ENCODE assay signal across 15 mouse cellular contexts in genomic region chr7:115751083-115751482, GRCm38 (mm10).
DNase-seq lines count a peak whose midpoint lies in the region; ATAC-seq and TF ChIP-seq lines count a peak whose summit lies in the region.
"Had no signal": no experiment of that assay in that cellular context is flagged by ENCODE, and none has a peak within 500 bp of the region (broad histone marks: within the 10 kb centered on the region; RNA-seq: fewer than 3 reads in every experiment).

No protein-coding gene starts in this region.

- no peak overlapping the region for H3K4me2 ChIP-seq in lung, postnatal 0 days (replicated peaks; ENCODE audit: low read depth, low read length)
- H3K4me2 ChIP-seq in forebrain, embryonic 13.5 days, result peak overlapping the region; percentile 42
- H3K4me2 ChIP-seq: liver, embryonic 13.5 days had no signal

- no peak for TF ChIP-seq EP300 in lung, postnatal 0 days (IDR thresholded peaks at IDR 0.05)

- no peak overlapping the region for H3K9ac ChIP-seq in lung, postnatal 0 days (replicated peaks; ENCODE audit: low read depth)
- no peak overlapping the region for H3K9ac ChIP-seq in forebrain, embryonic 13.5 days
- H3K9ac ChIP-seq: liver, embryonic 13.5 days had no signal

- H3K4me1 ChIP-seq in lung, postnatal 0 days (ENCODE audit: insufficient read depth, low read depth, low read length), result no peaks in the 10 kb centered on the region
- H3K4me1 ChIP-seq in forebrain, embryonic 13.5 days, result peaks cover 60% of the 10 kb centered on the region
- H3K4me1 ChIP-seq: liver, embryonic 13.5 days had no signal

- ATAC-seq in lung, postnatal 0 days, result no peak
- no peak for ATAC-seq in forebrain, embryonic 13.5 days

- no peaks in the 10 kb centered on the region for H3K36me3 ChIP-seq in lung, postnatal 0 days (ENCODE audit: insufficient read depth, low read length)
- H3K36me3 ChIP-seq in forebrain, embryonic 13.5 days (ENCODE audit: poor library complexity, severe bottlenecking), result no peaks in the 10 kb centered on the region
- H3K36me3 ChIP-seq: heart, embryonic 12.5 days; liver, embryonic 13.5 days had no signal

- WGBS in lung, postnatal 0 days, result 39% methylated on average over 3 of the region's 3 CpGs
- WGBS in forebrain, embryonic 13.5 days, result 5% methylated on average over 3 of the region's 3 CpGs

- no peaks in the 10 kb centered on the region for H3K27me3 ChIP-seq in lung, postnatal 0 days (replicated peaks; ENCODE audit: insufficient read depth, low read length)
- H3K27me3 ChIP-seq in forebrain, embryonic 13.5 days, result no peaks in the 10 kb centered on the region
- H3K27me3 ChIP-seq: heart, embryonic 12.5 days; liver, embryonic 13.5 days had no signal

- no peak for TF ChIP-seq CTCF in gastrocnemius, adult 2 months (IDR thresholded peaks at IDR 0.05)
- TF ChIP-seq CTCF in lung, postnatal 0 days (IDR thresholded peaks at IDR 0.05), result no peak

- H3K9me3 ChIP-seq in lung, postnatal 0 days (ENCODE audit: low read length), result no peaks in the 10 kb centered on the region
- no peaks in the 10 kb centered on the region for H3K9me3 ChIP-seq in forebrain, embryonic 13.5 days (replicated peaks)
- H3K9me3 ChIP-seq: heart, embryonic 12.5 days; liver, embryonic 13.5 days had no signal

- peak overlapping the region; percentile 54 for H3K4me3 ChIP-seq in gastrocnemius, adult 2 months
- H3K4me3 ChIP-seq in lung, postnatal 0 days (ENCODE audit: low read depth, low read length), result no peak overlapping the region
- H3K4me3 ChIP-seq in forebrain, embryonic 13.5 days, result no peak overlapping the region
- H3K4me3 ChIP-seq: heart, embryonic 12.5 days; liver, embryonic 13.5 days had no signal

- DNase-seq in gastrocnemius, adult 2 months, result no peak
- no peak for DNase-seq in gastrocnemius, postnatal 36 days
- peak; percentile 6 for DNase-seq in lung, postnatal 0 days (ENCODE audit: low spot score)
- DNase-seq in lung, postnatal 36 days, result no peak
- peak; percentile 60 for DNase-seq in retina, embryonic 14.5 days (ENCODE audit: low spot score)
- DNase-seq in left cerebral cortex, adult 9 months (ENCODE audit: low spot score in 2 of 2), result no peak
- DNase-seq in adrenal gland, adult 2 months, result no peak
- DNase-seq: adrenal gland, postnatal 14 days; B cell, adult 2 months; gastrocnemius, postnatal 14 days; kidney, adult 9 months; liver, embryonic 13.5 days; lung, postnatal 10 days had no signal

- intact Hi-C loops in gastrocnemius, adult 2 months (cut with DNase I), result loop anchor here (5.0 kb wide), 1 partner anchor 281 kb away; no protein-coding TSS in a partner anchor
- intact Hi-C loops in gastrocnemius, postnatal 36 days (cut with DNase I), result loop anchor here (5.0 kb wide), 1 partner anchor 281 kb away; no protein-coding TSS in a partner anchor

- H3K27ac ChIP-seq in gastrocnemius, adult 2 months, result peak overlapping the region; percentile 89
- no peak overlapping the region for H3K27ac ChIP-seq in lung, postnatal 0 days (ENCODE audit: low read length)
- peak overlapping the region; percentile 26; the same call in 1 of the 2 replicates for H3K27ac ChIP-seq in forebrain, embryonic 13.5 days
- H3K27ac ChIP-seq: liver, embryonic 13.5 days had no signal

Comparison
In these comparisons a context has a peak if more than half of its experiments do, and no peak if none do; other contexts are left out.
1. DNase-seq: peak in lung, postnatal 0 days (single experiment) and retina, embryonic 14.5 days (single experiment); none in gastrocnemius, adult 2 months (single experiment), gastrocnemius, postnatal 36 days (0 of 2), lung, postnatal 36 days (single experiment), left cerebral cortex, adult 9 months (0 of 2) and adrenal gland, adult 2 months (single experiment).